In genomic region chr1:105832784-105833183, GRCm38 (mm10) we compare ENCODE assay signal across 28 mouse cellular contexts. TPM values are rescaled to one million over a fixed set of nuclear protein-coding genes. Genes with fewer than 3 reads are reported as not detected.
"Had no signal": no experiment of that assay in that cellular context is flagged by ENCODE, and none has a peak within 500 bp of the region (broad histone marks: within the 10 kb centered on the region; RNA-seq: fewer than 3 reads in every experiment).

No protein-coding gene starts in this region.

- H3K9ac ChIP-seq: heart, embryonic 12.5 days; hindbrain, embryonic 12.5 days; hindbrain, embryonic 14.5 days; intestine, embryonic 15.5 days; limb, embryonic 12.5 days; liver, embryonic 13.5 days; liver, embryonic 15.5 days; liver, postnatal 0 days had no signal

- DNase-seq: gastrocnemius, adult 2 months; gastrocnemius, postnatal 10 days; gastrocnemius, postnatal 25 days; heart, adult 18-20 months; heart, postnatal 10 days; heart, postnatal 4 days; kidney, adult 18-20 months; kidney, adult 8-10 months; kidney, postnatal 14 days; kidney, postnatal 36 days; liver; liver, embryonic 13.5 days; liver, postnatal 0 days had no signal

- H3K9me3 ChIP-seq: heart, embryonic 10.5 days; heart, embryonic 12.5 days; hindbrain, embryonic 10.5 days; hindbrain, embryonic 12.5 days; intestine, embryonic 15.5 days; limb, embryonic 10.5 days; limb, embryonic 12.5 days; liver, embryonic 13.5 days; liver, embryonic 15.5 days had no signal

- H3K27ac ChIP-seq: gastrocnemius, adult 2 months; heart, embryonic 10.5 days; hindbrain, embryonic 10.5 days; hindbrain, embryonic 12.5 days; hindbrain, embryonic 14.5 days; intestine, embryonic 15.5 days; kidney, postnatal 0 days; layer of hippocampus, adult 2 months; limb, embryonic 10.5 days; limb, embryonic 12.5 days; liver, embryonic 13.5 days; liver, embryonic 15.5 days had no signal

- ATAC-seq: hindbrain, embryonic 16.5 days; inflammation-experienced regulatory T-cells, adult 6 months; intestine, embryonic 15.5 days; intestine, postnatal 0 days; liver, postnatal 0 days had no signal

- H3K4me2 ChIP-seq: heart, embryonic 12.5 days; hindbrain, embryonic 12.5 days; hindbrain, embryonic 14.5 days; intestine, embryonic 15.5 days; limb, embryonic 12.5 days; liver, embryonic 11.5 days; liver, embryonic 13.5 days; liver, embryonic 15.5 days had no signal

- H3K27me3 ChIP-seq: heart, embryonic 12.5 days; hindbrain, embryonic 12.5 days; intestine, embryonic 15.5 days; limb, embryonic 12.5 days; liver, embryonic 13.5 days; liver, embryonic 15.5 days had no signal

- H3K4me1 ChIP-seq: heart, embryonic 10.5 days; heart, embryonic 12.5 days; hindbrain, embryonic 10.5 days; hindbrain, embryonic 12.5 days; intestine, embryonic 15.5 days; limb, embryonic 10.5 days; limb, embryonic 12.5 days; liver, embryonic 13.5 days; liver, embryonic 15.5 days had no signal

- H3K36me3 ChIP-seq: heart, embryonic 10.5 days; heart, embryonic 12.5 days; hindbrain, embryonic 10.5 days; hindbrain, embryonic 12.5 days; intestine, embryonic 15.5 days; limb, embryonic 10.5 days; limb, embryonic 12.5 days; liver, embryonic 13.5 days; liver, embryonic 15.5 days had no signal

- H3K4me3 ChIP-seq: gastrocnemius, adult 2 months; heart, embryonic 10.5 days; heart, embryonic 12.5 days; hindbrain, embryonic 10.5 days; hindbrain, embryonic 12.5 days; intestine, embryonic 15.5 days; layer of hippocampus, adult 2 months; limb, embryonic 10.5 days; limb, embryonic 12.5 days; liver, embryonic 13.5 days; liver, embryonic 15.5 days had no signal

RNA-seq across cellular contexts. Expression of gene Tnfrsf11a, which starts 52.3 kb away (rescaled TPM):
- polyA plus RNA-seq: inflammation-experienced regulatory T-cells, adult 6 months had no signal
